Mouse (Mus musculus): ENCODE results near the gene Gm20388. TPM values are rescaled to one million over a fixed set of nuclear protein-coding genes. Genes with fewer than 3 reads are reported as not detected.

Gene Gm20388
- polyA plus RNA-seq, 1 experiment, result 18.7 TPM

- peak overlapping the region; percentile 84 for H3K27ac ChIP-seq (ENCODE audit: insufficient read depth, low read length)
- H3K27me3 ChIP-seq (ENCODE audit: control insufficient read depth, insufficient read depth, low read length), result no peaks in the 10 kb centered on the region
- TF ChIP-seq CTCF (IDR thresholded peaks at IDR 0.05; ENCODE audit: borderline replicate concordance, insufficient read depth, low read depth, low read length) (no peak), POLR2A (IDR thresholded peaks at IDR 0.05; ENCODE audit: borderline replicate concordance, insufficient read depth, low read length) (no peak)
- 78% methylated on average over 2 of the region's 2 CpGs for WGBS
- no peak overlapping the region for H3K4me3 ChIP-seq (replicated peaks; ENCODE audit: insufficient read depth, low read depth, low read length)
- DNase-seq, result no peak
- H3K4me1 ChIP-seq (ENCODE audit: control insufficient read depth, insufficient read depth, low read length), result peaks cover 62% of the 10 kb centered on the region
Observed at GRCm38 (mm10) chr8:122932561-122932959, 3021.9 kb downstream of the Gm20388 start.

- no peak overlapping the region for H3K4me3 ChIP-seq (replicated peaks; ENCODE audit: insufficient read depth, low read depth, low read length)
- no peak for DNase-seq
- TF ChIP-seq CTCF (IDR thresholded peaks at IDR 0.05; ENCODE audit: borderline replicate concordance, insufficient read depth, low read depth, low read length) (no peak), POLR2A (IDR thresholded peaks at IDR 0.05; ENCODE audit: borderline replicate concordance, insufficient read depth, low read length) (no peak)
- H3K27me3 ChIP-seq (ENCODE audit: control insufficient read depth, insufficient read depth, low read length), result no peaks in the 10 kb centered on the region
- peak overlapping the region; percentile 66; the same call in 1 of the 2 replicates for H3K27ac ChIP-seq (ENCODE audit: insufficient read depth, low read length)
- H3K4me1 ChIP-seq (ENCODE audit: control insufficient read depth, insufficient read depth, low read length), result peaks cover 62% of the 10 kb centered on the region
Observed at GRCm38 (mm10) chr8:122933973-122934372, 3023.3 kb downstream of the Gm20388 start.

GRCm38 (mm10) chr8:122935118-122935517, 3024.5 kb downstream of the Gm20388 start:
- TF ChIP-seq POLR2A (IDR thresholded peaks at IDR 0.05; ENCODE audit: borderline replicate concordance, insufficient read depth, low read length) (no peak), CTCF (IDR thresholded peaks at IDR 0.05; ENCODE audit: borderline replicate concordance, insufficient read depth, low read depth, low read length) (no peak)
- Histone ChIP-seq H3K4me1 (ENCODE audit: control insufficient read depth, insufficient read depth, low read length) (peaks cover 63% of the 10 kb centered on the region), H3K4me3 (replicated peaks; ENCODE audit: insufficient read depth, low read depth, low read length) (no peak overlapping the region), H3K27me3 (ENCODE audit: control insufficient read depth, insufficient read depth, low read length) (no peaks in the 10 kb centered on the region), H3K27ac (ENCODE audit: insufficient read depth, low read length) (peak overlapping the region; percentile 76)
- 5% methylated on average over 1 of the region's 1 CpGs for WGBS
- peak in 1 of 2 experiments; percentile 79 for DNase-seq

GRCm38 (mm10) chr8:122935912-122936311, 3025.3 kb downstream of the Gm20388 start:
- 41% methylated on average over 3 of the region's 3 CpGs for WGBS

GRCm38 (mm10) chr8:122937545-122938053, 3027.0 kb downstream of the Gm20388 start:
- peak overlapping the region; percentile 91 for H3K27ac ChIP-seq (ENCODE audit: insufficient read depth, low read length)
- TF ChIP-seq CTCF (IDR thresholded peaks at IDR 0.05; ENCODE audit: borderline replicate concordance, insufficient read depth, low read depth, low read length), result no peak
- TF ChIP-seq POLR2A (IDR thresholded peaks at IDR 0.05; ENCODE audit: borderline replicate concordance, insufficient read depth, low read length), result no peak
- no peak overlapping the region for H3K4me3 ChIP-seq (replicated peaks; ENCODE audit: insufficient read depth, low read depth, low read length)
- DNase-seq, result peak; percentile 57 to 81
- 33% methylated on average over 2 of the region's 2 CpGs for WGBS
- H3K27me3 ChIP-seq (ENCODE audit: control insufficient read depth, insufficient read depth, low read length), result no peaks in the 10 kb centered on the region
- peaks cover 48% of the 10 kb centered on the region for H3K4me1 ChIP-seq (ENCODE audit: control insufficient read depth, insufficient read depth, low read length)

More at GRCm38 (mm10) chr8:122935912-122936311, 3025.3 kb downstream of the Gm20388 start:
- Histone ChIP-seq H3K27me3 (ENCODE audit: control insufficient read depth, insufficient read depth, low read length) (no peaks in the 10 kb centered on the region), H3K27ac (ENCODE audit: insufficient read depth, low read length) (peak overlapping the region; percentile 76; the same call in 1 of the 2 replicates), H3K4me1 (ENCODE audit: control insufficient read depth, insufficient read depth, low read length) (peaks cover 60% of the 10 kb centered on the region), H3K4me3 (replicated peaks; ENCODE audit: insufficient read depth, low read depth, low read length) (no peak overlapping the region)
- DNase-seq, result no peak
- TF ChIP-seq POLR2A (IDR thresholded peaks at IDR 0.05; ENCODE audit: borderline replicate concordance, insufficient read depth, low read length) (no peak), CTCF (IDR thresholded peaks at IDR 0.05; ENCODE audit: borderline replicate concordance, insufficient read depth, low read depth, low read length) (no peak)

- DNase-seq, result peak in 1 of 2 experiments; percentile 69
- H3K4me3 ChIP-seq (replicated peaks; ENCODE audit: insufficient read depth, low read depth, low read length), result no peak overlapping the region
- WGBS, result 5% methylated on average over 3 of the region's 3 CpGs
- no peaks in the 10 kb centered on the region for H3K27me3 ChIP-seq (ENCODE audit: control insufficient read depth, insufficient read depth, low read length)
- TF ChIP-seq POLR2A (IDR thresholded peaks at IDR 0.05; ENCODE audit: borderline replicate concordance, insufficient read depth, low read length), result no peak
- TF ChIP-seq CTCF (IDR thresholded peaks at IDR 0.05; ENCODE audit: borderline replicate concordance, insufficient read depth, low read depth, low read length), result no peak
- H3K4me1 ChIP-seq (ENCODE audit: control insufficient read depth, insufficient read depth, low read length), result peaks cover 48% of the 10 kb centered on the region
- peak overlapping the region; percentile 91 for H3K27ac ChIP-seq (ENCODE audit: insufficient read depth, low read length)
Observed at GRCm38 (mm10) chr8:122938170-122938569, 3027.5 kb downstream of the Gm20388 start.

GRCm38 (mm10) chr8:122938591-122938990, 3027.9 kb downstream of the Gm20388 start:
- H3K27ac ChIP-seq (ENCODE audit: insufficient read depth, low read length), result peak overlapping the region; percentile 91
- TF ChIP-seq CTCF (IDR thresholded peaks at IDR 0.05; ENCODE audit: borderline replicate concordance, insufficient read depth, low read depth, low read length) (no peak), POLR2A (IDR thresholded peaks at IDR 0.05; ENCODE audit: borderline replicate concordance, insufficient read depth, low read length) (no peak)
- H3K27me3 ChIP-seq (ENCODE audit: control insufficient read depth, insufficient read depth, low read length), result no peaks in the 10 kb centered on the region
- DNase-seq, result no peak
- H3K4me1 ChIP-seq (ENCODE audit: control insufficient read depth, insufficient read depth, low read length), result peaks cover 46% of the 10 kb centered on the region
- WGBS, result 15% methylated on average over 4 of the region's 4 CpGs
- H3K4me3 ChIP-seq (replicated peaks; ENCODE audit: insufficient read depth, low read depth, low read length), result no peak overlapping the region
